ENCODE assay signal across 9 mouse cellular contexts in the genomic region with DNA sequence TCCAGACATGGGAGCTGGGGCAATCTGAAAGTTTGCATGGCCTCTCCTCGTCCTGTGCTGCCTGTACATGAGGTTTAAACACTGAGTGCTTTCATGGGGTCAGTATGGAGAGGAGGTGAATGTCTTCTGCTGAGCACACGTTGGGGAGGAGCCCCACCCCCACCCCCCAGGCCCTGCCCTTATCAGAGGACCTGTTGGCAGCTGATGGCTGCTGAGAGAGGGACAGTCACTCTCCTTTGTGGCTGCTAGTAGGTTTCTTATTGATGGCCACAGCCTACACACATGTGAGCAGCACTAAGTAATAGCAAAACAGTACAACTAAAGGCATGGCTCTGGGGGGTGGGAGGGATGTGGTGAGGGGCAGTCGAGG.
A peak's percentile ranks its signal among the peaks of the same experiment; 100 is the strongest.
DNase-seq lines count a peak whose midpoint lies in the region; ATAC-seq and TF ChIP-seq lines count a peak whose summit lies in the region.
"Had no signal": no experiment of that assay in that cellular context is flagged by ENCODE, and none has a peak within 500 bp of the region (broad histone marks: within the 10 kb centered on the region; RNA-seq: fewer than 3 reads in every experiment).

No protein-coding gene starts in this region.

- H3K36me3 ChIP-seq in liver, embryonic 11.5 days (ENCODE audit: control insufficient read depth, insufficient read depth, low read length): no peaks in the 10 kb centered on the region
- H3K36me3 ChIP-seq in liver, postnatal 0 days (replicated peaks; ENCODE audit: insufficient read depth, low read length): no peaks in the 10 kb centered on the region
- no peaks in the 10 kb centered on the region for H3K36me3 ChIP-seq in forebrain, embryonic 13.5 days (ENCODE audit: poor library complexity, severe bottlenecking)
- no peaks in the 10 kb centered on the region for H3K36me3 ChIP-seq in hindbrain, postnatal 0 days (ENCODE audit: insufficient read depth, low read length)
- no peaks in the 10 kb centered on the region for H3K36me3 ChIP-seq in neural tube, embryonic 13.5 days

- no peak overlapping the region for H3K4me3 ChIP-seq in liver, embryonic 11.5 days (ENCODE audit: low read depth, low read length)
- H3K4me3 ChIP-seq in liver, postnatal 0 days (ENCODE audit: low read depth, low read length): no peak overlapping the region
- no peak overlapping the region for H3K4me3 ChIP-seq in forebrain, embryonic 13.5 days
- no peak overlapping the region for H3K4me3 ChIP-seq in hindbrain, postnatal 0 days (ENCODE audit: low read length)
- H3K4me3 ChIP-seq in neural tube, embryonic 13.5 days: no peak overlapping the region
- H3K4me3 ChIP-seq: left cerebral cortex, adult 2 months had no signal

- TF ChIP-seq CTCF in liver, postnatal 0 days (IDR thresholded peaks at IDR 0.05; ENCODE audit: low read depth): no peak
- no peak for TF ChIP-seq CTCF in hindbrain, postnatal 0 days (IDR thresholded peaks at IDR 0.05; ENCODE audit: low read depth)

- no peaks in the 10 kb centered on the region for H3K27me3 ChIP-seq in liver, embryonic 11.5 days (replicated peaks; ENCODE audit: control insufficient read depth, insufficient read depth, low read length)
- H3K27me3 ChIP-seq in liver, postnatal 0 days (ENCODE audit: insufficient read depth, low read length): no peaks in the 10 kb centered on the region
- H3K27me3 ChIP-seq in forebrain, embryonic 13.5 days: no peaks in the 10 kb centered on the region
- no peaks in the 10 kb centered on the region for H3K27me3 ChIP-seq in hindbrain, postnatal 0 days (ENCODE audit: insufficient read depth, low read length)
- H3K27me3 ChIP-seq in neural tube, embryonic 13.5 days: no peaks in the 10 kb centered on the region

- H3K9me3 ChIP-seq in liver, embryonic 11.5 days (ENCODE audit: control insufficient read depth, low read length): no peaks in the 10 kb centered on the region
- H3K9me3 ChIP-seq in liver, postnatal 0 days (ENCODE audit: low read length): no peaks in the 10 kb centered on the region
- H3K9me3 ChIP-seq in forebrain, embryonic 13.5 days (replicated peaks): no peaks in the 10 kb centered on the region
- H3K9me3 ChIP-seq in hindbrain, postnatal 0 days (ENCODE audit: low read length): no peaks in the 10 kb centered on the region
- no peaks in the 10 kb centered on the region for H3K9me3 ChIP-seq in neural tube, embryonic 13.5 days

- 31% methylated on average over 3 of the region's 3 CpGs for WGBS in liver, embryonic 11.5 days
- 43% methylated on average over 3 of the region's 3 CpGs for WGBS in liver, postnatal 0 days (ENCODE audit: insufficient replicate concordance)
- 53% methylated on average over 3 of the region's 3 CpGs for WGBS in forebrain, embryonic 13.5 days
- 58% methylated on average over 3 of the region's 3 CpGs for WGBS in hindbrain, postnatal 0 days
- 62% methylated on average over 3 of the region's 3 CpGs for WGBS in neural tube, embryonic 13.5 days

- TF ChIP-seq EP300 in liver, postnatal 0 days (IDR thresholded peaks at IDR 0.05; ENCODE audit: low read depth): no peak

- DNase-seq in liver, embryonic 11.5 days (ENCODE audit: low spot score): no peak
- DNase-seq in liver, postnatal 0 days: no peak
- no peak for DNase-seq in hindbrain, postnatal 0 days (ENCODE audit: low spot score)
- DNase-seq in cerebellum, postnatal 4 days (ENCODE audit: low spot score in 2 of 2): no peak
- DNase-seq in left cerebral cortex, postnatal 4 days: no peak
- DNase-seq: adrenal gland, postnatal 36 days had no signal

- no peak overlapping the region for H3K9ac ChIP-seq in liver, embryonic 11.5 days (ENCODE audit: low read depth, low read length)
- no peak overlapping the region for H3K9ac ChIP-seq in liver, postnatal 0 days (replicated peaks)
- H3K9ac ChIP-seq in forebrain, embryonic 13.5 days: 0 out of 2 replicates have a peak overlapping the region, but pooled peaks have one; percentile 3
- H3K9ac ChIP-seq in hindbrain, postnatal 0 days (replicated peaks; ENCODE audit: low read length): no peak overlapping the region
- H3K9ac ChIP-seq in neural tube, embryonic 13.5 days: no peak overlapping the region

- H3K4me1 ChIP-seq in liver, embryonic 11.5 days (replicated peaks; ENCODE audit: control insufficient read depth, insufficient read depth, low read length): 0 out of 2 replicates have a peak, but pooled peaks cover 5% of the 10 kb centered on the region
- H3K4me1 ChIP-seq in liver, postnatal 0 days (ENCODE audit: insufficient read depth): no peaks in the 10 kb centered on the region
- peaks cover 20% of the 10 kb centered on the region for H3K4me1 ChIP-seq in forebrain, embryonic 13.5 days
- H3K4me1 ChIP-seq in hindbrain, postnatal 0 days (ENCODE audit: insufficient read depth, low read length): peaks cover 10% of the 10 kb centered on the region; the same call in 1 of the 2 replicates
- H3K4me1 ChIP-seq in neural tube, embryonic 13.5 days (replicated peaks): peaks cover 31% of the 10 kb centered on the region

- intact Hi-C loops in left cerebral cortex, postnatal 4 days (cut with DNase I): no loop called here

- H3K27ac ChIP-seq in liver, embryonic 11.5 days (ENCODE audit: low read depth, low read length): no peak overlapping the region
- no peak overlapping the region for H3K27ac ChIP-seq in liver, postnatal 0 days (ENCODE audit: low read depth)
- H3K27ac ChIP-seq in forebrain, embryonic 13.5 days: no peak overlapping the region
- no peak overlapping the region for H3K27ac ChIP-seq in hindbrain, postnatal 0 days
- H3K27ac ChIP-seq in neural tube, embryonic 13.5 days (replicated peaks): no peak overlapping the region
- H3K27ac ChIP-seq: left cerebral cortex, adult 2 months had no signal

- peak; percentile 56; the same call in 1 of the 2 replicates for ATAC-seq in liver, embryonic 11.5 days (replicated peaks; ENCODE audit: low FRiP score)
- ATAC-seq in liver, postnatal 0 days: no peak
- ATAC-seq in forebrain, embryonic 13.5 days: peak; percentile 8; the same call in 1 of the 2 replicates
- ATAC-seq in hindbrain, postnatal 0 days: peak; percentile 7; the same call in 1 of the 2 replicates
- ATAC-seq in neural tube, embryonic 13.5 days (ENCODE audit: low read depth): no peak

- no peak overlapping the region for H3K4me2 ChIP-seq in liver, embryonic 11.5 days
- H3K4me2 ChIP-seq in liver, postnatal 0 days (ENCODE audit: low read depth, low read length): no peak overlapping the region
- peak overlapping the region; percentile 48 for H3K4me2 ChIP-seq in forebrain, embryonic 13.5 days
- no peak overlapping the region for H3K4me2 ChIP-seq in hindbrain, postnatal 0 days (ENCODE audit: low read depth, low read length)
- peak overlapping the region; percentile 39 for H3K4me2 ChIP-seq in neural tube, embryonic 13.5 days

Comparison
In these comparisons a context has a peak if more than half of its experiments do, and no peak if none do; other contexts are left out.
1. ATAC-seq: peak in liver, embryonic 11.5 days (single experiment), forebrain, embryonic 13.5 days (single experiment) and hindbrain, postnatal 0 days (single experiment); none in liver, postnatal 0 days (single experiment) and neural tube, embryonic 13.5 days (single experiment).
2. H3K4me2 ChIP-seq: peak in forebrain, embryonic 13.5 days (single experiment) and neural tube, embryonic 13.5 days (single experiment); none in liver, embryonic 11.5 days (single experiment), liver, postnatal 0 days (single experiment) and hindbrain, postnatal 0 days (single experiment).